Mouse (Mus musculus): ENCODE measurements around the gene Hoxc9.

GRCm38 (mm10) chr15:102936279-102936972, 39.8 kb upstream of the Hoxc9 start, which contains the start of gene Hoxc12:
- TF ChIP-seq POLR2A (IDR thresholded peaks at IDR 0.05; ENCODE audit: control insufficient read depth, low read depth, low read length) (no peak), CTCF (IDR thresholded peaks at IDR 0.05; ENCODE audit: control insufficient read depth, insufficient read depth, insufficient replicate concordance, low read depth, low read length) (no peak)

Data from testis, adult 2 months (tissue).